Mouse (Mus musculus) monocyte, adult 5-6 weeks (primary cell): Measurements from ENCODE around the gene Mbd3. TPM values are rescaled to one million over a fixed set of nuclear protein-coding genes. Genes with fewer than 3 reads are reported as not detected.

Experiments used
- ATAC-seq: fragments of 153-309, 156-312 bp; replicated peaks from 2 replicates; pipeline ENCODE4 v1.8.0; 2017; ENCODE audit warnings: mild to moderate bottlenecking; ENCODE audit not compliant: low TSS enrichment, insufficient number of reproducible peaks, severe bottlenecking, poor library complexity, low FRiP score
- total RNA-seq: library from RNA; stranded (forward); fragments of 200-1000, 200-491, 200-594 nt; gene quantifications from 3 replicates; pipeline ENCODE4 v1.2.3, GENCODE M21; 2017

Mbd3 gene
- total RNA-seq, 1 experiment from 2014 or later: 18.6 TPM

DNA sequence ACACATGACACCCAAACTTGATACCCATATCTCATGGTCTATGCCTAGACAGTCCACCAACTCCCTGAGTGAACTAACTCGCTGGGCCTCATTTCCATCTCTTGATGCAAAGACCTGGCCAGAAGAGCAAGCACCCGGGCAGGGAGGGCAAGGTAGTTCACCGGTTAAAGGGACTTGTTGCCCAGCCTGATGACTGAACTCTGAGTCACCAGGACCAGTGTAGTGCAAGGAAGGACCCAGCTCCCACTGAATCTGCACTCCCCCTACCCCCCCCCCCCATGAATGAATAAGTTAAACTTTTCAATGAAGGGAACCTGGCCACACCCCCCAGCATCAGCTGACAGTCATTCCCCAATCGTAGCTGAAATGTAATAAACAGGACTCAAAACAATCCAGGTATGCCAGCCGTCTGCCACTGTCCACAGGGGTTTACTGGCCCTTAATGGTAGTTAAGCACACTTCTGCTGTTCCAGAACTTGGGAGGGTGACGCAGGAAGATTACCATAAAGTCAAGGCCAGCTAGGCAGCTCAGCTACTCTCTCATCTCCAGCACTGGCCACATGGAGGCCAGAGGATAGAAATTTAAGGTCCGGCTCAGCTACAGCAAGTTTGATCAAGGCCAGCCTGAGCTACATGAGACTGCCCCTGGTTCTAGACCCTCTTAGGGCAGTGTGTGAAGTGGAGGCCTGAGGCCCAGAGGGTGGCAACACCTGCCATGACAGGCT, 16.5 kb downstream of the Mbd3 start:
- ATAC-seq: no peak

DNA sequence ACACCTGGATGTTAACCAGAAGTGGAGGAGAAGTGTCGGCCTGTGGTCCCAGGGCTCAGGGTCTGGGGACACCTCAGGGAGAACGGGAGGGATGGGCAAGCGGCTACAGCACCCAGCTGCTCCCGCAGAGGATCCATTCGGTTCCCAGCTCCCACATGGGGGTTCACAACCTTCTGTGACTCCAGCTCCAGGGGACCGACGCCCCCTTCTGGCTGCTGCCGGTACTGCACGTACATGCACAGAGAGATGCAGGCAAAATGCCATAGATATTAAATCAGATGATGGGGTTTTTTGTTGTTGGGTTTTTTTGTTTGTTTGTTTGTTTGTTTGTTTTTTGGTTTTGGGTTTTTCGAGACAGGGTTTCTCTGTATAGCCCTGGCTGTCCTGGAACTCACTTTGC, 21.6 kb downstream of the Mbd3 start:
- no peak for ATAC-seq

DNA sequence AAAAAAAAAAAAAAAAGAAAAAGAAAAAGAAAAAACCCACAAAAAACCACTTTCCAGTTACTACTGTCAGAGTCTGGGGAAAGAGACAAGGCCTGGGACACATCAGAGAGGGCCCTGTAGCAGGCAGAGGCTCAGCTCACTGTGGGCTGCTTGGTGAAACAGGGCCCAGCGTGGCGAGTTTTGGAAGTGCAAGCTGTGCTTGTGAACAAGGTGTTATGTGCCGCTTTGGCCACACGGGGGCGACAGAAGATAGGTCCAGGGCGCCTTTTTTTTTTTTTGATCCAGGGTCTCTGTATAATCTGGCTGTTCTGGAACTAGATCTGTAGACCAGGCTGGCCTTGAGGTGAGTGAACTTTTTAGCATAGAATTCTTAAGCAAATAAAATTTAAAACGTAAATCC, 23.2 kb downstream of the Mbd3 start:
- ATAC-seq: peak; percentile 96

DNA sequence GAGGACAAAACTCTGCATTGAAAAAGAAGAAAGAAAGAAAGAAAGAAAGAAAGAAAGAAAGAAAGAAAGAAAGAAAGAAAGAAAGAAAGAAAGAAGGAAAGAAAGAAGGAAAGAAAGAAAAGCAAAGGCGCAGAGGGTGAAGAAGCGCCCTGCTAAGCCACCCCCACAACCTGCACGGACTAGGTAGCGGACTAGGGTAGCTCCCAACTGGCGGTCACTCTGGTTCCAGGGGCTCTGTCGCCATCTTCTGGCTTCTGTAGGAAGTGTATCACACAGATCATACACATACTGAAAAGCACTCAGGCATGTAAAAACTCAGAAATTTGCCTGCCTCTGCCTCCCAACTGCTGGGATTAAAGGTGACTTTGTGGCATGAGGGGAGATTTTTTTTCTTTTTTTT, 25.3 kb downstream of the Mbd3 start:
- no peak for ATAC-seq

DNA sequence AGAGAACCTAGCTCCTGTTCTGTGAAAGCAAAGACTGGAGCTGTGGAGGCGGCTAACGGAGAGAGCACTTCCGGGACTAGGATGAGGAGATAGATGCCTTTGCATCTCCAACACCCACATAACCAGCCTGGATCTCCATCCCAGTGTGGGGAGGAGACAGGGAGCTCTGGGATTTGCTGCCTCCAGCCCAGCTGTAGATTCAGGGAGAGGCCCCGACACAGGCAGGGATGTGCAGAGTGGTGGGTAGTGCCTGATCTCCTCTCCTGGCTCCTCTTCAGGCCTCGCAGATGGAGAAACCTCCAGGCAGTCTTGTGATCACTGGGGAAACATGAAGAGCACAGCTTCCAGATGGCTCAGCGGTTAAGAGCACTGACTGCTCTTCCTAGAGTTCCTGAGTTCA, 26.6 kb downstream of the Mbd3 start:
- ATAC-seq: no peak

DNA sequence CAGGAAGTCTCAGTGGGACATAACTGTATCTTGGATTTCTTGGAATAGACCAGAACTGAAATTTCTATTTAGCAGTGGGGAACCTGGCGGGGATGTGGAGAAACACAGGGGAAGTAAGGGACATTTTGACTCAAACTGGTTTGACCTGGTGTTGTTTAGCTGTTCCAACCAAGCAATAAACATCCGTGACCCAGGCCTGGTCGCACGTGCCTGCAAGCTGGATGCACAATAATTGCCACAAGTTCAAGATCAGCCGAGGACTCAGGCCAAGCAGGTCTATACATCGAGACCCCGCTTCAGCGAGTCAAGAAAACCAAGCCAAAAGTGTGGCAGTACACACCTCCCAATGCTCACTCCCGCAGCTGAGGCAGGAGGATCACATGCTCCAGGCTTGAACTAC, 27.4 kb downstream of the Mbd3 start:
- ATAC-seq: no peak

DNA sequence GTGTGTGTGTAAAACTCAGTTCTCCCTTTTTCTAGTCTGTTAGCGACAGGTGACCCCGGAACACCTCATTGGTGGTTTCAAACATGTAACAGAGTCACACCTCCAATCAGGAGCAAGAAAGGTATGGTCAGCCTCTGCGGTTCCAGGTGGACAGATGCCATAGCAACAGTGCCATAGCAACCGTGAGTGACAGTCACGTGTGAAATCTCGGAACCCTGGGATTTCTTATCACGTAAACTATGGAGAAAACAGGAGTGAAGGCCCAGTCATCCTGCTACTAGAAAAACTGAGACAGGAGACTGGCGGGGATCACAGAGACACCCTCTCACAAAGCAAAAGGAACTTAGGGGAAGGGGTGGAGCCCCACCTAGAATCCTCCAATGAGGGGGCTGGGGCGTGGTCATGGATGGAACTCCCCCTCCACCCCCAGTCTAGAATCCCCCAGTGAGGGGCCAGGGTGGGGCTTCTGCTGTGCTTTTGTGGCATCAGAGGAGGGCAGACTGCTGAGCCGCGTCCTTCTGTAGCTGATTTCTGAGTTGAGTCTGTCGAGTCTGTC, 27.9 kb downstream of the Mbd3 start:
- ATAC-seq: no peak

DNA sequence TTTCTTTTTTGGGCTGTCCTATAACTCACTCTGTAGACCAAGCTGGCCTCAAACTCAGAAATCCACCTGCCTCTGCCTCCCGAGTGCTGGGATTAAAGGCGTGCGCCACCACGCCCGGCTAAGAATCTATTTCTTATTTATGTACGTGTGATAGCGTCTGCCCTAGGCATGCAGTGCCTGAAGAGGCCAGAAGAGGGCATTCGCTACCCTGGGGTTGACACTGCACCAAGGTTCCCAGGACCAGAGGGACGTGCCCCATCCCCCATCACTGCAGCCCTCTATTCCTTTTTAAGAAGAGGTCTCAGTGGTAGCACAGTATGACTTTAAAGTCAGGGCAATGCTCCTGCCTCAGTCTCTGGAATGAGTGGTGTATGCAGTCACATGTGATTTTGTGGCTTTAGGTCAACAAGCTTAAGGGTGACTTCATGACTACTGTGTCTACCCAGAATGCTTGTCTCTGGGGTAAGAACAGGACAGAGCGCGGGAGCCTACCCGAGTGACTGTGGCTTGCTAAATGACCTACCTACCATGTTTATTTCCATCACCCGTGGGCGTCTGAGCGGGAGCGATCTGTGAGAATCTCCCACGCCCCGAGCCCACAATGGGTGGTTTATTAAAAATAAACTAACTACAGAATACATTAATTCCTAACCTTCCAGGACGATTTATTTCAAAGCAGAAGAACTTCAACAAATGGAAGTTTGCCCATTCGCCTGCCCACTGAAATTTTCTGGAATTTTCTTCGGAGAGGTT, 29.2 kb downstream of the Mbd3 start:
- ATAC-seq: no peak

DNA sequence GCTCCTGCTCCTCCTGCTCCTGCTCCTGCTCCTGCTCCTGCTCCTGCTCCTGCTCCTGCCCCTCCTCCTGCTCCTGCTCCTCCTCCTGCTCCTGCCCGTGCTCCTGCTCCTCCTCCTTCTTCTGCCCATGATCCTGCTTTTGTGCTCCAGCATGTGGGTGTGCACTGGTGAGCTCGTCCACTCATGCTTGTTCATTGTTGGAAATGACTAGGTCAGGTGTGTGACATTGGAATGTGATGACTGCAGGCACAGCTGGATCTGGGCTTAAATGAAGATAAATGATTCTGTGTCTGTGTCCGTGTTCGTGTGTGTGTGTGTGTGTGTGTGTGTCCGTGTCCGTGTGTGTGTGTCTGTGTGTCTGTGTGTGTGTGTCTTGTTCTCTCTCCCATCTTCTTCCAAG, 31.0 kb downstream of the Mbd3 start:
- ATAC-seq: no peak

DNA sequence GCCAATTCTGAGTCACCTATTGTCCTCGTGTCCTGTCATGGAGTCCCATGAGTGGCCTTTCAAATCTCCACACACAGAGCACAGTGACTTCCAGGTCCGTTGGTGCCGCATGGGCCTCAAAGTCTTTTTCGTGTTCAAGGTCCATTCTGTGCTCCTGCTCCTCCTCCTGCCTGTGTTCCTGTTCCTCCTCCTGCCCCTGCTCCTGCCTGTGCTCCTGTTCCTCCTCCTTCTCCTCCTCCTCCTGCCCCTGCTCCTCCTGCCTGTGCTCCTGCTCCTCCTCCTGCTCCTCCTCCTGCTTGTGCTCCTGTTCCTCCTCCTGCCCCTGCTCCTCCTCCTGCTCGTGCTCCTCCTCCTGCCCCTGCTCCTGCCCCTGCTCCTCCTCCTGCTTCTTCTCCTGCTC, 31.4 kb downstream of the Mbd3 start:
- no peak for ATAC-seq

DNA sequence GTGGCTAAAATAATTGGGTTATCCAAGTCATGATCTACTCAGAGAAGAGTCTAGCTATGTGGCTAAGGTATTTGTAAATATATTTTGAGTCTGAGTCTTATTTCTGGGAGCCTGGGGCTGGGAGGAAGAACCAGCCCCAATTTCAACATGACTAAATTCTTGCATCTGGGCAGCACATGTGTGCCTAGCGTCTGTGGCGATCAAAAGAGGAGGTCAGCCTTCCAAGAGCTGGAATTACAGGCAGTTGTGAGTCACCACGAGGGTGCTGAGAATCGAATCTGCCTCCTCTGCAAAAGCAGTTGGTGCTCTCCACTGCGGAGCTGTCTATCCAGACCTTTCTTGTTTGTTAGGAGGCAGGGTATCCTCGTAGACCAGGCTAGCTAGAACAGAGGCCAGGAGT, 33.6 kb downstream of the Mbd3 start:
- ATAC-seq: no peak

DNA sequence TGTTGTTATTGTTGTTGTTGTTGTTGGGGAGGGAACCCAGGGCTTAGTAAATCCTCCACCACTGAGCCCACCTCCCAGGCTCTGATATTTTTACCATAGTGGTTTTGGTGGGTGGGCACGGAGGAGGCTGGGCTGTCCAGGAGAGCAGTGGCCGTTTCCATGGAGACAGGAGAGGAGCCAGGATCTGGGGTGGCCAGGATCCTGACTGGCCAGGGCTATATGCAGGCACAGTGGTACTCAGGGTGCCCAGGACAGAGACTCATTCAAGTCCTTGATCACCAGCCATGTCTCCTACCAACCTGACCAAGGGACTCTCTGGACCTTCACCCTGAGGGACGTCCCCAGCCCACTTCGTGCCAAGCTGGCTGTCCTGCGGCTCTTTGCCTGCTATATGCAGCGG, 35.6 kb downstream of the Mbd3 start:
- ATAC-seq: no peak

DNA sequence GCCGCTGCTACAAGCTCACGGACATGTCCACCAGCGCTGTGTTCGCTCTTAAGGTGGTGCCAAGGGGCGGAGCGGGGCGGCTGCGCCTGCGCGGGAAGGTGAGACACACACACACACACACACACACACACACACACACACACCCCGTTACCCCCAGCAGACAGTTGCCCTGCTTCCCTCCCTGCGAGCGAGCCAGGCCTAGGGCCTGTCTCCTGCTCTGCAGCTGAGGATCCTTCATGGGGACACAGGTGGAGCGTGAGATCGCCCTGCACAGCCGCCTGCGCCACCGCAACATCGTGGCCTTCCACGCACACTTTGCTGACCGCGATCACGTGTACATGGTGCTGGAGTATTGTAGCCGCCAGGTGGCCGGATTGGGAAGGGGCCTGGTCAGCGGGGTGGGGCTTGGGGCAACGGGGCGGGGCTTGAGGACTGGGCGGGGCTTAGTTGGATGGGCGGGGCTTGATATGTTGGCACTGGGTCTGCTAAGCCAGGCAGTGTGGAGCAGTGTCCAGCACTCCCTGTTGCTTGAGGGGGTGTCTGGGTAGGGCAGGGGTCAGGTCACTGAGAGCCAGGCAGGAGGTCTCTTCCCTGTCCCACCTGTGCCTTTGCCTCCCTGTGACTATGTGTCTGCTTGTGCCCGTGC, 41.2 kb downstream of the Mbd3 start:
- ATAC-seq: no peak

DNA sequence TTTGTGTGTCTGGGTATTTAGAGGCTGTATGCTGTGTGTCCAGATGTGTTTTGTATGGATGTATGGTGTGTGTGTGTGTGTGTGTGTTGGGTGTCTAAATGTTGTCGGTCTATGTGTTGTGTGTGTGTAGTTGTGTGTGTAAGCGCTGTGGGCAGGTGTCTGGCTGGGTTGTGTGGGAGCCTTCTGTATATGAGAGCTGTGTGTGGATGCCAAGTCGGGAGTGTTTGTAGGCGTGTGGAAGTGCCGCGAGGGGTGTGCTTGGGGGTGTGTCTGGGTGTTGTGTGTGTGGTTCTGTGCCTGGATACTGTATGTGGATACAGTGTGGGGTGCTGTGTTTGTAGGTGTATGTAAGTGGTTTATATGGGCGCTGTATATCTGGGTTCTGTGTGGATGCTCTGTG, 42.0 kb downstream of the Mbd3 start:
- ATAC-seq: no peak

DNA sequence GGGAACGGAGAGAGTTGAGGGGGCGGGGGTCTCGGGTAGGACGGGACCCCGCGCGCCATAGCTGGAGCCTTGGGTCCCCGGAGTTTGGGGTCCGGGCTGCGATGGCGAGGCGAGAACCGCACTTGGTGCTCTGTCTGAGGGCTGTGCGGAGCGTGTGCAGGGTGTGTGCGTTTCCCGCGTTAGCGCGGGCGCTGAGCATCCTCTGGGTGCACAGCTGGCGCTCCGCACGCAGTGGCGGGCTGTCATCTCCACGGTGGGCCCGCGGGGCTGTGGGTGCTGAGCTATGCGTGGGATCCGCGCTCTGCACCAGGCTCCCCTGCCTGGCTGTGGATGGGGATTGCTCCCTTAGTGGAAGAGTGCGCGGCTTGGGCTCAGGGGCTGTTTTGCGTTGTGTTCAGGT, 42.6 kb downstream of the Mbd3 start:
- ATAC-seq: no peak

DNA sequence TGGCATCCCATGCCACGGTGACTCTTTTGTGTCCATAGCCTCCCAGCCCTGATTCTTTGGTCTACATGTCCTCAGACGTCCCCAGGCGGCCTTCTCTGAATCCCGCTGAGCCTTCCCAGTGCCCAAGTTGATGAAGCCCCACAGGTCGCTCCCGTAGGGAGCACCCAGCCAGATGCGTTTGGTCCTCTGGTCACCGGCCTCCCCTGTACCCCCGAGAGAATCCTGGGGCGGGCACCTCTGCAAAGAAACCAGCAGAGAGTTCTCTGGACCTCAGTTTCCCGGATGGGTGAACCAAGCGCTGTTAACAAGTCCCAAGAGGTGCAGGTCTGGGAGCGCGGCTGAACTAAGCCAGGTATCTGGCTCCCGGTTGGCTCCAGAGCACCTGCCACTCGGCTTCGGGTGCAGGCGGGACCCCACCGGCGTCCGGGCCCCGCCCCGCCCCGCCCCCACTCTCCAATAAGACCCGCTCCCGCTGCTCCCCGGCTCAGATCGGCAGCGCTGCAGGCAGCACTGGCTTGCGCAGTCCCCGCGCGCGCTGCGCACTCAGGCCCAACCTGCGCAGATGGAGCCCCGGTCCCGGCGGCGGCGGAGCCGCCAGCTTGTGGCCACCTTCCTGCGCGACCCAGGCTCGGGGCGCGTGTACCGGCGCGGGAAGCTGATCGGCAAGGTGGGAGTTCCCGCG, 43.2 kb downstream of the Mbd3 start, which contains the start of gene Plk5:
Plk5 (plus strand) TSS at position 459 of the 682 bp plus-strand sequence.
- ATAC-seq: no peak

DNA sequence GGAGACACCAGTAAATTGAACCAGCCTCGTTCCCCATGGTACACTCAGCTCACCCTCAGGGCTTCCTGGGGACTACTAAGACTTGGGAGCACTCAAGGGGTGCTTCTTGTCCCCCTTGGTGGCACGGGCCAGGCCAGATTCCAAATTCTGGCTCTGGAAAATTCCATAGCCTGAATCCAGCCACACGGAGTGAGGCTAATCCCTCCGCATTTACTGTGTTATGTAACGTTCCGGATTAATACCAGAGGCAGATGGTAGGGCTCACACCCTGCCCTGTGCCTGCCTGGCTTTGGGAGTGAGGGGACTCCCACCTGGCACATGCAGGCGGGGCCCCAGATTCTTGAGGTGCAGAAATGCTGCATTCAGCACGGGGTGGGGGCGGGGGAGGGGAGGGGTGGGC, 43.9 kb downstream of the Mbd3 start:
- no peak for ATAC-seq

DNA sequence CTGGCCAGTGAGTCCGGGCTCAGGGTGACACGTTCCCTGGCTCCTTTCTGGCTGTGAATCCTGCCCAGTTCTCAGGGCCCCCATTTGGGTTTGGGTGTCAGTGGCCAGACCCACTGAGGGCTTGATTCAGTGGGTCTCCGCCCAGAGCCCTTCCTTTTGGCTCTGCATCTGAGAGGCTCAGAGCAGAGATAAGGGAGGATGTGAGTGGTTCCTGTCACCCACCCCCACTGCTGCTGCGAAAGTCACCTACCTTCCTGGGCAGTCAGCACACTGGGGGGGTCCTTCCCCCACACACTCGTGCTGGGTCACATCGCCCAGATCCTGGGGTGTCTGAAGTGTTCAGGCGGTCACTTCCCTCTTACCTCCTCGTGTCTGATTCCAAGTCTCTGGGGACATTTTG, 46.6 kb downstream of the Mbd3 start:
- no peak for ATAC-seq

DNA sequence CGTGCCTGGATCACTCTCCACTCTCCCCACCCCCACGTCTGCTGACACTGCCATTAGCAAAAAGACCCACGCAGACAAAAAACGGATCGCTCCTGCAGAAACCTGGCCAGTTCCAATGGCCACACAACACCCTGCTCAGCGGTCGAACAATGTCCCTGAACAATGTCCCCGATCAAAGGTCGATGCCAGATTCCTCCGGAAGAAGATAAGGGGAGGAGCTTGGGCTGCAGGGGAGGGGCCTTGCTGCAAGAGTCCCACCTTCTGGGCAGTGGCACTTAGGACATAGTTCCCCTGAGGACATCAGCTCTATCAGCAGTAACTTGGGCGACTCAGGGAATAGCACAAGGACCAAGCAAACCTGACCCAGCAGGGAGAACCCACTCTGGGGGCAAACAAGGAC, 47.5 kb downstream of the Mbd3 start:
- ATAC-seq: no peak
